Mouse (Mus musculus): Measurements from ENCODE around the gene Ugt1a6a. TPM values are rescaled to one million over a fixed set of nuclear protein-coding genes. Genes with fewer than 3 reads are reported as not detected.

Ugt1a6a gene
- polyA plus RNA-seq, 1 experiment from 2014 or later = 2.5 TPM

DNA sequence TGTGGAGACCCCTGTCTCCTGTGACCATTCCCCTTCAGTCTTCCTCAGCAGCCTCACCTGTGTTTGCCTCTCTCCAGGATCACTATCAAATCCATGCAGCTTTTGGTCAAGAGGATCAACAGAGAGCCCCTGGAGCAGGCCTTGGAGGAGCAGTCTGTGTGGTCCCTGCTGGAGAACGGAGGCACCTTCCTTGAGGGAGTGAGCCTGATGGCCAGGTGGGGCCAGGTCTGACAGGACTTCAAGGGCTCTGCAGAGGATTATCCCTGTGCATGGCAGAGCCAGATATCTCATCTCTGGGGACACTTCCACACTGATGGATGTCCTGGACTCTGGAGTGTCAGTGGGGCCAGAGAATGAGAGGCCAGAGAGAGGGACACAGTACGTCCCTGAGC, 120.9 kb downstream of the Ugt1a6a start:
- H3K9me3 ChIP-seq (replicated peaks; ENCODE audit: control insufficient read depth, low read length, poor library complexity, severe bottlenecking) = peaks cover 57% of the 10 kb centered on the region
- H3K27ac ChIP-seq (ENCODE audit: low read length) = no peak overlapping the region
- ATAC-seq = no peak
- no peaks in the 10 kb centered on the region for H3K27me3 ChIP-seq (ENCODE audit: control insufficient read depth, insufficient read depth, low read depth, low read length)
- H3K4me3 ChIP-seq (ENCODE audit: low read depth, low read length) = no peak overlapping the region
- WGBS = 55% methylated on average over 2 of the region's 2 CpGs
- no peaks in the 10 kb centered on the region for H3K4me1 ChIP-seq (ENCODE audit: control insufficient read depth, insufficient read depth, low read length)
- peaks cover 8% of the 10 kb centered on the region for H3K36me3 ChIP-seq (ENCODE audit: control insufficient read depth, insufficient read depth, low read length)
- no peak overlapping the region for H3K4me2 ChIP-seq (ENCODE audit: low read length)
- H3K9ac ChIP-seq (ENCODE audit: low read depth, low read length) = no peak overlapping the region

- Histone ChIP-seq H3K9ac (ENCODE audit: low read depth, low read length) (no peak overlapping the region), H3K27ac (ENCODE audit: low read length) (no peak overlapping the region), H3K4me1 (ENCODE audit: control insufficient read depth, insufficient read depth, low read length) (no peaks in the 10 kb centered on the region), H3K36me3 (ENCODE audit: control insufficient read depth, insufficient read depth, low read length) (peaks cover 10% of the 10 kb centered on the region), H3K27me3 (ENCODE audit: control insufficient read depth, insufficient read depth, low read depth, low read length) (no peaks in the 10 kb centered on the region), H3K4me3 (ENCODE audit: low read depth, low read length) (no peak overlapping the region), H3K9me3 (replicated peaks; ENCODE audit: control insufficient read depth, low read length, poor library complexity, severe bottlenecking) (peaks cover 50% of the 10 kb centered on the region), H3K4me2 (ENCODE audit: low read length) (no peak overlapping the region)
- WGBS = 82% methylated on average over 13 of the region's 13 CpGs
- ATAC-seq = no peak
Measured at GRCm38 (mm10) chr1:88255989-88256754, 121.6 kb downstream of the Ugt1a6a start.

DNA sequence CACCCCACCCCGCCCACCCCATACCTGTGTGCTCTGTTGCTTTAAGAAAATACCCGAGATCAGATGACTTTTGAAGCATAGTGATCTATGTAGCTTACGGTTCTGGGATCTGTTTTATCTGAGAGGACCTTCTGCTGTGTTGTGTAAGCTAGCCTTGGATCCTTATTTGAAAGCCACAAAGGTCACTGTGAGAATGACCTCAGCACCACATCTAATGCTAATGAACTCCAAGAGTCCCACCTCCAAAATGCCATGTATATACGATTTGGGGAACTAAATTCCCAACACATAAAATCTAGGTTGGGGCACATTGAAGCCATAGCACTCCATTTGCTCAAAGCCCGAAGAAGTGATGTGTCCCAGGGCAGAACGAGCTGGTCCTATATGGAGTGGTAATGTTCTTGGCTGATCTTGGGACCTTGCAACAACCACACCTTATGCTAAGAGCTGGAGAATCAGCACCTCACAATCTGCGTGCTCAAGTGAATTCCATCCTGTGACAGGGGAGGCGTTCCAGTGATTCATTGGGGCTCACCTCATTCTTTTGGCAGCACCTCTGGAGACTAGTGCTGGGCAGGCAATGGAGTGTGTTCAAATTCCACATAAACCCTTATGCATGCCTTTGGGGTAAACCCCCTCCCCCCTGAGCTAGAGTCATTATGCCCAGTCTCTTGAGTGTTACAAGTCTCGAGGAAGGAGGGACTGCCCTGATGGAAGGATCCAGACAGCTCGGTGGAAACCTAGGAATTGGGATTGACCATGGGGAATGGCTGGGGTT, 122.5 kb downstream of the Ugt1a6a start:
- peaks cover 17% of the 10 kb centered on the region for H3K36me3 ChIP-seq (ENCODE audit: control insufficient read depth, insufficient read depth, low read length)
- no peak overlapping the region for H3K9ac ChIP-seq (ENCODE audit: low read depth, low read length)
- no peak overlapping the region for H3K4me2 ChIP-seq (ENCODE audit: low read length)
- H3K27me3 ChIP-seq (ENCODE audit: control insufficient read depth, insufficient read depth, low read depth, low read length) = no peaks in the 10 kb centered on the region
- no peaks in the 10 kb centered on the region for H3K4me1 ChIP-seq (ENCODE audit: control insufficient read depth, insufficient read depth, low read length)
- H3K9me3 ChIP-seq (replicated peaks; ENCODE audit: control insufficient read depth, low read length, poor library complexity, severe bottlenecking) = peaks cover 44% of the 10 kb centered on the region
- 80% methylated on average over 10 of the region's 10 CpGs for WGBS
- H3K27ac ChIP-seq (ENCODE audit: low read length) = no peak overlapping the region
- H3K4me3 ChIP-seq (ENCODE audit: low read depth, low read length) = no peak overlapping the region
- ATAC-seq = no peak

GRCm38 (mm10) chr1:88257681-88258080, 123.1 kb downstream of the Ugt1a6a start:
- Histone ChIP-seq H3K36me3 (ENCODE audit: control insufficient read depth, insufficient read depth, low read length) (peaks cover 23% of the 10 kb centered on the region), H3K27me3 (ENCODE audit: control insufficient read depth, insufficient read depth, low read depth, low read length) (no peaks in the 10 kb centered on the region), H3K9ac (ENCODE audit: low read depth, low read length) (no peak overlapping the region), H3K9me3 (replicated peaks; ENCODE audit: control insufficient read depth, low read length, poor library complexity, severe bottlenecking) (peaks cover 38% of the 10 kb centered on the region), H3K27ac (ENCODE audit: low read length) (no peak overlapping the region), H3K4me1 (ENCODE audit: control insufficient read depth, insufficient read depth, low read length) (no peaks in the 10 kb centered on the region), H3K4me2 (ENCODE audit: low read length) (no peak overlapping the region), H3K4me3 (ENCODE audit: low read depth, low read length) (no peak overlapping the region)
- no peak for ATAC-seq
- WGBS = 79% methylated on average over 6 of the region's 6 CpGs

DNA sequence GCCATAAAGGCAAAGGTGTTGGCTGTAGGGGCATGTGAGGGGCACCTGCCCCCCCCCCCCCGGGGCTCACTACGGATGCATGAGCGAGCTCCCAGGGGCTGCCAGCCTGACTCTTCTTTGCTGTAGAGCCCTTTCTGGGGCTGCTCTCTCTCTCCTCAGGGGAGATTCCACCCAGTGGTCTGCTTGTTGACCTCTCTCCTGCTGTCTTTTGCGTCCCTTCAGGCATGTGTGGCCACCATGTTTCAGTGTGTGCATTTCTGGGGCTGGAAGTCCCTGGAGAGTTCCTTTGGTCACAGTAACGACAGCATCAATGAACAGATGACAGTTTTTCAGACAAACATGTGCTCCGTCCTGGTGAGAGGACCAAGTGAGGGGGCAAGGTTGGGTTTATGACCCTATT, 123.8 kb downstream of the Ugt1a6a start:
- ATAC-seq = no peak
- H3K27ac ChIP-seq (ENCODE audit: low read length) = no peak overlapping the region
- no peaks in the 10 kb centered on the region for H3K27me3 ChIP-seq (ENCODE audit: control insufficient read depth, insufficient read depth, low read depth, low read length)
- H3K4me1 ChIP-seq (ENCODE audit: control insufficient read depth, insufficient read depth, low read length) = no peaks in the 10 kb centered on the region
- peaks cover 34% of the 10 kb centered on the region for H3K9me3 ChIP-seq (replicated peaks; ENCODE audit: control insufficient read depth, low read length, poor library complexity, severe bottlenecking)
- no peak overlapping the region for H3K4me2 ChIP-seq (ENCODE audit: low read length)
- no peak overlapping the region for H3K9ac ChIP-seq (ENCODE audit: low read depth, low read length)
- 71% methylated on average over 6 of the region's 6 CpGs for WGBS
- H3K4me3 ChIP-seq (ENCODE audit: low read depth, low read length) = no peak overlapping the region
- H3K36me3 ChIP-seq (ENCODE audit: control insufficient read depth, insufficient read depth, low read length) = peaks cover 30% of the 10 kb centered on the region

- Histone ChIP-seq H3K4me2 (ENCODE audit: low read length) (no peak overlapping the region), H3K9me3 (replicated peaks; ENCODE audit: control insufficient read depth, low read length, poor library complexity, severe bottlenecking) (peaks cover 34% of the 10 kb centered on the region), H3K36me3 (ENCODE audit: control insufficient read depth, insufficient read depth, low read length) (peaks cover 37% of the 10 kb centered on the region), H3K27ac (ENCODE audit: low read length) (no peak overlapping the region), H3K4me1 (ENCODE audit: control insufficient read depth, insufficient read depth, low read length) (no peaks in the 10 kb centered on the region), H3K27me3 (ENCODE audit: control insufficient read depth, insufficient read depth, low read depth, low read length) (no peaks in the 10 kb centered on the region), H3K4me3 (ENCODE audit: low read depth, low read length) (no peak overlapping the region), H3K9ac (ENCODE audit: low read depth, low read length) (no peak overlapping the region)
- WGBS = 82% methylated on average over 8 of the region's 8 CpGs
- peak; percentile 3; the same call in 1 of the 2 replicates for ATAC-seq
Measured at GRCm38 (mm10) chr1:88258881-88259642, 124.5 kb downstream of the Ugt1a6a start.

- no peak overlapping the region for H3K4me3 ChIP-seq (ENCODE audit: low read depth, low read length)
- H3K27ac ChIP-seq (ENCODE audit: low read length) = no peak overlapping the region
- H3K4me2 ChIP-seq (ENCODE audit: low read length) = no peak overlapping the region
- peaks cover 43% of the 10 kb centered on the region for H3K36me3 ChIP-seq (ENCODE audit: control insufficient read depth, insufficient read depth, low read length)
- ATAC-seq = peak; percentile 3; the same call in 1 of the 2 replicates
- no peaks in the 10 kb centered on the region for H3K27me3 ChIP-seq (ENCODE audit: control insufficient read depth, insufficient read depth, low read depth, low read length)
- no peaks in the 10 kb centered on the region for H3K4me1 ChIP-seq (ENCODE audit: control insufficient read depth, insufficient read depth, low read length)
- H3K9ac ChIP-seq (ENCODE audit: low read depth, low read length) = no peak overlapping the region
- peaks cover 30% of the 10 kb centered on the region for H3K9me3 ChIP-seq (replicated peaks; ENCODE audit: control insufficient read depth, low read length, poor library complexity, severe bottlenecking)
- WGBS = 74% methylated on average over 4 of the region's 4 CpGs
Measured at GRCm38 (mm10) chr1:88259643-88260024, 125.0 kb downstream of the Ugt1a6a start.

DNA sequence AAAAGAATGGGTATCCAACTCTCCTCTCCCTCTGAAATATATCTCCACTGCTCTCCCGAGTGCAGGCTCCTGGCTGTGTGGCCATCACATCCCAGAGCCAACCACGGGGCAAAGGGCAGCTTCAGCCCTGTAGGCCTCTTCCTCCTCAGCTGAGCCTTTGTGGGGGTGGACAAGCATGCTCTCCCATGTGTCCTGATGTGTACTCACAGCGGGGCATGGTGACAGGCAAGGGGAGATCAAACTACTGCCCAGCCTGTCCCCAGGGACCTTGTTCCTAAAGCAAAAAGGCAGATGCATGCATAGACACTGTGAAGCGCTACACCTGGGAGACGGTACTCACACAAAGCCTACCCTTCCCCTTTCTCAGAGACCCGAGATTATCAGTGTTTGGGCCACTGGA, 125.5 kb downstream of the Ugt1a6a start:
- H3K4me1 ChIP-seq (ENCODE audit: control insufficient read depth, insufficient read depth, low read length) = no peaks in the 10 kb centered on the region
- H3K9me3 ChIP-seq (replicated peaks; ENCODE audit: control insufficient read depth, low read length, poor library complexity, severe bottlenecking) = peaks cover 25% of the 10 kb centered on the region
- H3K27me3 ChIP-seq (ENCODE audit: control insufficient read depth, insufficient read depth, low read depth, low read length) = no peaks in the 10 kb centered on the region
- no peak overlapping the region for H3K9ac ChIP-seq (ENCODE audit: low read depth, low read length)
- no peak; the same call in 1 of the 2 replicates for ATAC-seq
- WGBS = 86% methylated on average over 6 of the region's 6 CpGs
- no peak overlapping the region for H3K4me3 ChIP-seq (ENCODE audit: low read depth, low read length)
- H3K27ac ChIP-seq (ENCODE audit: low read length) = no peak overlapping the region
- H3K36me3 ChIP-seq (ENCODE audit: control insufficient read depth, insufficient read depth, low read length) = peaks cover 48% of the 10 kb centered on the region
- H3K4me2 ChIP-seq (ENCODE audit: low read length) = no peak overlapping the region

Data from midbrain, embryonic 16.5 days (tissue).